Mouse (Mus musculus): ENCODE measurements at regions not wholly inside any gene's neighbourhood (a gene's known extent, or its start where the extent isn't known, plus 50 kb on each side); places are given as distances from the start of the nearest gene placed in this dataset.
"Not testable (repeated sequence)": the region's sequence is repeated elsewhere in the genome, so short reads cannot be mapped to it uniquely, and the experiment has no call there.

DNA sequence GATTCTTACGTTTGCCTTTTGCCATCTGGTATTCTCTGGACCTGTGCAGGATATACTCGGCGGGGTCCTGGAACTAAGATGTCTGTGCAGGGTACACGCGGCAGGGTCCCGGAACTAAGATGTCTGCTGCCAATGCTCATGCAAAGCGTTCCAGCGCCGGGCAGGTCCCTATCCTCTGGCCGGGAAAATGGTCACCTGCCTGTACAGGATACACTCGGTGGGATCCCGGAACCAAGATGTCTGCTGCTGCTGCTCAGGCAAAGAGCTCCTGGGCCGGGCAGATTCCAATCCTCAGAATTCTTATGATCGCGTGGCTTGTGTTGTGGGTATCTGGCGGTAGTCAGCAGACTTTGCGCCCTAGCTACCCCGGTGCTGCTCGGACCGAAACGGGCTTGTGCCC lies 61.0 kb upstream of the Esp38 start:
- H3K4me1 ChIP-seq (ENCODE audit: control insufficient read depth, insufficient read depth, low read length); H3K9ac ChIP-seq (ENCODE audit: low read depth, poor library complexity, severe bottlenecking); H3K9me3 ChIP-seq (replicated peaks; ENCODE audit: control insufficient read depth, insufficient read depth, low read length, poor library complexity, severe bottlenecking); H3K27me3 ChIP-seq (ENCODE audit: control insufficient read depth, insufficient read depth, low read length, poor library complexity, severe bottlenecking); H3K36me3 ChIP-seq (ENCODE audit: control insufficient read depth, insufficient read depth, low read length, poor library complexity, severe bottlenecking); H3K27ac ChIP-seq (ENCODE audit: insufficient read depth, low read length): not testable (repeated sequence)
- H3K4me3 ChIP-seq (ENCODE audit: low read depth, low read length): peak overlapping the region; percentile 32
